Mouse (Mus musculus): ENCODE measurements around the gene Mdk.
A peak's percentile ranks its signal among the peaks of the same experiment; 100 is the strongest.

Gene Mdk

DNA sequence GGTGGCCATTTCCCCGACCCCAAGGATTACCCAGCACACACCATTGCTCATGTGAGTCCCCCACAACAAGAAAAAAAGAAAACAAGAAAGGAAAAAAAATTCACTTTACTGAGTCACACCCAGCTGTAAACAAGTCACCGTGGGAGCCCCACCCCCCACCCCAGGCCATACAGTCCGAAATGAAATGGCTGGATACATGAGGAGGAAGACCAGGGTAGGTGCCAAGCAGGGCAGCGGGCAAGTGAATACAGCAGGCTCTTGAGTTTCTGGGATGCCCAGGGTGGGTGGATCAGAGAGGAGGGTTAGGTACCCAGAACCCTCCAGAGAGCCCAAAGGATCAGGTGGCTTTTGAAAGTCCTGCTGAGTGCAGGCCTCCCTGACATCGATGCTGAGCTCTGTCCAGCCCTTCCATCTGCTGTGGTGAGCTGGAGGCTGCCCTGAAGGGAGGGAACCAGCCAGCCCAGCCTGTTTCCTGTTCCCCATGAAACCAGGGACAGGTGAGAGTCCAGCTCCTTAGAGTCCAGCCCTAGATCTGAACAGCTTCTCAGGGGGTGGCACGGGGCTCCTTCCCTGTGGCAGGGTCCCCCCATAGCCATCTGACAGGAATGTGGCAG, 747 bp upstream of the Mdk start:
- no peak for DNase-seq (ENCODE audit: low spot score)

DNA sequence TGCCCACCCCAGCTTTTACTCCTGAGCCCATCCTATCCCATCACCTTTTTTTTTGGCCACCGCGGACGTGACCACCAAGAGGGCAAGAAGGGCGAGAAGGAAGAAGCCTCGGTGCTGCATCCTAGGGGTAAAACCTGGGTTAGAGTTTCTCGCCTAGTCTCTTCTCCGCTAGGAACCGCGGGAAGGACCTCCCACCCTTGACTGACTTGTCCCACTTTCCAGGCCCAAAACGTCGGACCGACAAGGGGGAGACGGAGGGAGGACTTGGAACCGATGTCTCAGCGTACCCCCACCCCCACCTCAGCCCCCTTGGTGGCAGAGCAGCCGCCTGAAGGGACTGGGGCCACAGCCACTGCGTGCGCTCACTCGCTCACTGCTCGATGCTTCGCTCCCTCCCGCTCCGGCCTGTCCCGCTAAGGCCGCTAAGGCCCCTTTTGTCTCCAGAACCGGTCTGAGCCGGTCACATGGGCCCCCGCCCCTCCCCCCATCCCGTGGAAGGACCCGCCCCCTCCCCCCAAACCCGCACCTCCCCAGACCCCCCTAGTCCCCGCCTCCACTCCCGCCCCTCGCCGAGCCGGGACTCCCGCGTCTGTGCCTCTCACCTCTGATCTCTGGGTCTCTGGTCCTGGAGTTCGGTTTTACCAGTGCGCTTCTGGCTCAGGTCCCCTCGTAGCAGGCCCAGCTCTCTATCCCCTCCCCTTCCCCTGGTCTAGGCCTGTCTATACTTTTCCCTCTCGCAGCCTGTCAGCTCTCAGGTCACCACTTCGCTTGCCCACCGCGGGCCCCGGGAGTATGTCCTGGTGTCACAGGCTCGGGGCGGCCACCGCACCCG, 553 bp downstream of the Mdk start:
- no peak for DNase-seq (ENCODE audit: low spot score)

DNA sequence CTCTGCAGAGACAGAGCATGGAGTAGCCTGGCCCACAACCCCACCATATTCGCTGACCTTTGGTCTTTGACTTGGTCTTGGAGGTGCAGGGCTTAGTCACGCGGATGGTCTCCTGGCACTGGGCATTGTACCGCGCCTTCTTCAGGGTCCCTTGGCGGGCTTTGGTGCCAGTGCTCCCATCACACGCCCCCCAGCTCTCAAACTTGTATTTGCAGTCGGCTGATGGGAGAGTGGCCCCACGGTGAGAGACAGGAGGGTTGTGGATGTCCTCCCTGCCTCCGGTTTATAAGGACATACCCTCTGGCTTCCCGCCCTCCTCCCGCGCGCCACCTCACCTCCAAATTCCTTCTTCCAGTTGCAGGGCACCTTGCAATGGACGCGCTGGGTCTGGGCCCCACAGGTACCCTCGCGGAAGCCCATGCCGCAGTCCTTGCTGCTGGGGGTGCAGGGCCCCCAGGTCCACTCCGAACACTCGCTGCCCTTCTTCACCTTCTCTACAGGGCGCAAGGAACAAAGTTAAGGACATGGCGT, 1.3 kb downstream of the Mdk start:
- no peak for DNase-seq (ENCODE audit: low spot score)

DNA sequence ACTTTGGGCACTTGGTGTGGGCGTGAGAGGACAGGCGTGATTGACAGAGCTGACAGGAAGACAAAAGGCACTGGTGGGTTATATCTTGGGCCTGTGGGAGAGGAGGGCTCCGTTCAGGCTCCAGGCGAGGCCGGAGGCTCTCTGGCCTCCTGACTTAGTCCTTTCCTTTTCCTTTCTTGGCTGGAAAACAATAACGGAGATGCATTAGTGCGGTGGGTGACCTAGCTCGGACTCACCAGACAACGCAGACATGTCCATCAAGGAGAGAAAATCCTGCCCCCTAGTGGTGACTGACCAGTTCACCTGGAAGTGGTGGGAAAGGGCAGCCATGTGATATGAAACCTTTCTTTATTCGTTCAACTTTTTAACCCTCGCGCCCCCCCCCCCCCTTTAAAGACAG, 2.2 kb downstream of the Mdk start:
- DNase-seq (ENCODE audit: low spot score), result no peak

DNA sequence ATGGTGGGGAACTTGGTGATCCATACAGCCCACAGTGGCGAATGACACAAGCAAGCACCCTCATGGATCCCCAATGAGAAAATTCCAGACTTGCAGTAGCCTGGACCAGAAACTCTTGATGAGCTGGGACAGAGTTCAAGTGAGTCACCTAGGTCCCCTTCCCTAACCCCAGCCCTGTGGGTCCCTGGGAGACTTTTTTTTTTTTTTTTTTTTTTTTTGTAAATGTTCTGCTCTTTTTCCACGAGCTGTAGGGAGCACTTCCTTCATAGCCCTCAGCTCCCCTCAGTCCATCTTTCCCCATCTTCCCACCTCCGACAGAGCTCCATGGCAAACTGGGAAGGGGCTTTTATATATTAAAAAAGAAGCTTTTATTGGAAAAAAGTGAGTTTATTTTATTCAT, 2.6 kb downstream of the Mdk start:
- no peak for DNase-seq (ENCODE audit: low spot score)

DNA sequence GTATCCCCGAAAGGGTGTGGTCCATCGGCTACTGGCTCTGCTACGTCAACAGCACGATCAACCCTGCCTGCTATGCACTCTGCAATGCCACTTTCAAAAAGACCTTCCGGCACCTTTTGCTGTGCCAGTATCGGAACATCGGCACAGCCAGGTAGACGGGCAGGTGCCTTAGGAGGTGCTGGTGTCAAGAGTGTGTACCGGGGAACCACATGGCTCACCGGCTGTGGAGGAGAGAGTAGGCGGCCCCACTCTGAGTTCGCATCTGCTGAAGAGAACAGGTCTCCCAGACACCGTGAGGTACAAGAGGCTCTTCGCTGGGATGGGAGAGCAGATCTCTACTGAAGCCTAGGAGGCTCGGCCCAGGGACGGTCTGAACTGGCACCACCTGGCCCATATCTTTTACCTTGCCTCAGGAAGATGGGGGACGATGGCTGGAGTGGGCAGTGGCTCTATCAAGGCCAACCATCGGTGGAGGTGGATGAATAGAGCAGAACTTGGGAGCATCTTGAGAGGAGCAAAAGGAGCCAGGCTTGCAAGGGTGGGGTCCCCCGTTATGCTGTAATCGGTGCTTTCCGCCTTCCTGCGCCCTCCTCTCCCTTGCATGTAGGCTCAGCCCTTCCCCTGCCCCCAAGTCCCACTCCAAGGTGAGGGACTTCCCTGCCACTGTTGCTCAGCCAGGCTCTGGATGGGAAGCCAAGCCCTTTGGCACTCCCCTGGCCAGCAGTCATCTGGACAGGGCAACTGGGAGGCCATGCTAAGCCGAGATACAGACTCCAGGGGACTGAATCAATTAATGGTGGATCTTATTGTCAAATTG, 3.4 kb downstream of the Mdk start:
- DNase-seq (ENCODE audit: low spot score), result no peak

DNA sequence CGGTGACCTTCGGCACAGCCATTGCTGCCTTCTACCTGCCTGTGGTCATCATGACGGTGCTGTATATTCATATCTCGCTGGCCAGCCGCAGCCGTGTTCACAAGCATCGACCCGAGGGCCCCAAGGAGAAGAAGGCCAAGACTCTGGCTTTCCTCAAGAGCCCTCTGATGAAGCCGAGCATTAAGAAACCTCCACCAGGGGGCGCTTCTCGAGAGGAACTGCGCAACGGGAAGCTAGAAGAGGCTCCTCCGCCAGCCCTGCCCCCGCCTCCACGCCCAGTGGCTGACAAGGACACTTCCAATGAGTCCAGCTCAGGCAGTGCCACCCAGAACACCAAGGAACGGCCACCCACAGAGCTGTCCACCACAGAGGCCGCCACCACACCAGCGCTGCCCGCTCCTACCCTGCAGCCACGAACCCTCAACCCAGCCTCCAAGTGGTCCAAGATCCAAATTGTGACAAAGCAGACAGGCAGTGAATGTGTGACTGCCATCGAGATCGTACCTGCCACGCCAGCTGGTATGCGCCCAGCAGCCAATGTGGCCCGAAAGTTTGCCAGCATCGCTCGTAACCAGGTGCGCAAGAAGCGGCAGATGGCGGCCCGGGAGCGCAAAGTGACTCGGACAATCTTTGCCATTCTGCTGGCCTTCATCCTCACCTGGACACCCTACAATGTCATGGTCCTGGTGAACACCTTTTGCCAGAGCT, 4.1 kb downstream of the Mdk start:
- peak; percentile 54 for DNase-seq (ENCODE audit: low spot score)

DNA sequence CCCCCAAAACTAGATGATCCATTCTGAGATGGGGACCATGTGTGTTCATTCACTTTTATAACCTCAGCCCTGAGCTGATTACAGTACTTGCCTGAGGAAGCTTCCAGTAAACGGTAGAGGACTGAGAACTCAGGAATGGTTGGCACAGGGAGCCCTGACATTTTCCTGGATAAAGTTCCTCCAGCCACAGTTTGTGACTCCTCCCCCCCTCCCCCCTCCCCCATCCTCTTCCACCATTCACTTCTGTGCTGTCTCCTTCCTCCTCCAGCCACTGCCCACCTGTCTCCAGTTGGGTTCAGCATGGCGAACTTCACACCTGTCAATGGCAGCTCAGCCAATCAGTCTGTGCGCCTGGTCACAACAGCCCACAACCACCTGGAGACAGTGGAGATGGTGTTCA, 5.1 kb downstream of the Mdk start, which contains the start of gene Chrm4:
TSS of gene Chrm4 (plus strand) at position 301 of the 400 bp plus-strand sequence.
- DNase-seq (ENCODE audit: low spot score), result no peak

DNA sequence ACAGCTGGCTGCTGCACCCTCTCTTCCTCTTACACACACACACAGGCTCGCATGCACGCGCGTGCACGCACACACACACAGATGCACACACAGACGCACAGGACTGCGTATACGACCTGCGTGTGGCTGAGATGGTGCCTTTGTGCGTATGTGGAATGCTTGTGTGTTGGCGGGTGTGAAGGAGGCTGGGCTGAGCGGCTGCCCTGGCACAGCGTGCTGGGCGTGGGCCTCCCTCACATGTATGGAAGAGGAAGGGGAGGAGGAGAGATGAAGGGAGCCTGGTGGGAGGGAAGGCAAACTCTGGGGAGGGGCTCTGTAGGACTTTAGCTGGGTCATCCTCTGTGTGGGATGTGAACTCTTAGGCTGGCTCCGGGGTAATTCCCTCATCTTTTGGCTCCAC, 6.7 kb downstream of the Mdk start:
- no peak for DNase-seq (ENCODE audit: low spot score)

DNA sequence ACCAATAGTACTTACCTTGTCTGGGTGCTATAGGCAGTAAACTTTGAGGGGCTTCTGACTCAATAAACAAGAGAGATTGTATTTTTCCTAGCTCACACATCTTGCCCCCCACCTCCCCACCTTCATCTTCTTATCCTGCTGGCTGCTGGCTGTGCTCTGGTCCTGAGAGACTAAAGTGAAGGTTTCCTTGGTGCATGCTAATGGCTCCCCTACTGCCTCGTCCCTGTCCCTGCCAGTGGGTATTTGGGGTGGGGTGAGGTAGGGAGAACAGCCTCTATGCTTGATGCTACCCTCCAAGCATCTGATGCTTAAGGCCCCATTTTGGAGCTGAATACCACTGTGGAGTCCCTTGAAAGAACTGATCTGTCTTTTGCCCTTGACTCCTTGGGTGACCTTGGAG, 7.4 kb downstream of the Mdk start:
- DNase-seq (ENCODE audit: low spot score), result no peak

DNA sequence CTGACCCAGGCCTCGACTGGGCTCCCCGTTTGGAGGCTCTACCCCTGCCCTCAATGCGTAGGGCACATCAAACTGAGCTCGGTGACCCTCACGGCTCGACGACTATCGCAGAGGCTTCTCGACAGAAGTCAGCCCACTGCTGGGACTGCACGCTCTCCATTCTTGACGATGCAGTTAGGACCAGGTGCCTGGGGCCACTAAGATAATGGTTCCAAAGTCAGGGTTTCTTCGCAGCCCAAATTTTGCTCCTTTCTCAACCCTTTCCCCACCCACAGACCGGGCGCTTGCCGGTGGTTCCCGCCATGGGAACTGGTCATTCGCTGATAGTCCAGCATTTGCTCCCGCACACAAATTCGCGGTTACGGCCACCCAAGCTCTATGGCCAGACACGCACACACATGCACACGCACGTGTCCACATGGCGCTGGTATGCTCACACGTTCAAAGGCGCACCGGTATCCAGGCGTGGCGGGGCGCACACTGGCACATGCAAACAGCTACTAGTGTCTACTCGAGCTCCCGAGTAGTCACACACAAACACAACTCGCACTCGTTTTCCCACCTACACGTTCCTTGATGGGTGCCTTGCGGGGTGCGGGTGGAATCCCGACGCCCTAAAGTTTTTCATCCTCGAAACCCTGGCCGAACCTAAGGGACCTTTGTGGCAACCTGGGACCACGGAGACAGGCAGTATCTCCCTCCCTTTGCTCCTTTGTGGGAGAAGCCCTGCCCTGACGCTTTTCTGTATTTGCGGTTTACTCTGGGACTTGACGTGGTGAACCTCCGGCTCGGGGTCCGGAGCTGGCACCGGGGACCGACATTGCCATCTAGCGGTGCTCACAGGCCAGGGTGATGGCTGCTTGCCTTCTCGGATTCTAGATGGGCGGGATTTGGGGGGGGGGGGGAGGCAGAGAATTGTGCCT, 8.4 kb downstream of the Mdk start:
- DNase-seq (ENCODE audit: low spot score), result no peak

DNA sequence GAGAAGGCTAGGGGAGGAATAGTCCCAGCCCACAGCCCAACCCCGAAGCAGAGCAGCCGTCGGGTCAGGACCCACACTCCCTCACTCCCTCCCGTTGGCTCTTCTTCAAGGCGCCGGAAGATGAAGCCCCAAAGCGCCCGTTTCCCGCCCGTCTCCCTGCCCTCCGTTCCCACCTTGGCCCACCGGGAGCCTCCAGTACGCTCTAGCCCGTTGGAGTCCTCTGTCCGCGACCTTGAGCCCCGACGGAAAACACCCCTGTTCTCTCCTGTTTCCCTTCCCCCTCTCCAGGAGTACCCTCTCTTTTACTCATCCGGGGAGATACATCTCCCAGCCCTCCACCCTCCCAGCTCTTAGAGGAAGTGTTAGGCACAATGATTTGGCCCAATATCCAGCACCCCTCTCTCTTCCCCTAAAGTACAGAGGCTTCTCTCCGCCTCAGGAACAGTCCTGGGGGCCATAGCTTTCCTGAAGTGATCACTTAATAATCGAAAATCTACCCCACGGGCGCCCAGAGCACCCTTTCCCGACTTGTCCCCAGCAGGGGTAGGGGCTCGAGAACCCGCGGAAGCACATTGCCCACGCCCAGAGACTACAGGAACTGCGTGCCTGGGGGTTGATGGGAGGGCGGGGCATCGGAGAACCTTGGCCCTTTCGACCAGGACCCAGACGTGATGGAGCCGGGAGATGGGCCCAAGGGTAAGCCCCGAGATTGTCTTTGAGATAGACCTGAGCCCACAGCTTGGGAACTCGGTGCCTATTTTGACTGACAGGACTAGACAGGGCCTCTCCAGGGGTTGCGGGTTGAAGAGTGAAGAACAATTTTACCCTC, 9.3 kb downstream of the Mdk start:
- DNase-seq (ENCODE audit: low spot score), result no peak

DNA sequence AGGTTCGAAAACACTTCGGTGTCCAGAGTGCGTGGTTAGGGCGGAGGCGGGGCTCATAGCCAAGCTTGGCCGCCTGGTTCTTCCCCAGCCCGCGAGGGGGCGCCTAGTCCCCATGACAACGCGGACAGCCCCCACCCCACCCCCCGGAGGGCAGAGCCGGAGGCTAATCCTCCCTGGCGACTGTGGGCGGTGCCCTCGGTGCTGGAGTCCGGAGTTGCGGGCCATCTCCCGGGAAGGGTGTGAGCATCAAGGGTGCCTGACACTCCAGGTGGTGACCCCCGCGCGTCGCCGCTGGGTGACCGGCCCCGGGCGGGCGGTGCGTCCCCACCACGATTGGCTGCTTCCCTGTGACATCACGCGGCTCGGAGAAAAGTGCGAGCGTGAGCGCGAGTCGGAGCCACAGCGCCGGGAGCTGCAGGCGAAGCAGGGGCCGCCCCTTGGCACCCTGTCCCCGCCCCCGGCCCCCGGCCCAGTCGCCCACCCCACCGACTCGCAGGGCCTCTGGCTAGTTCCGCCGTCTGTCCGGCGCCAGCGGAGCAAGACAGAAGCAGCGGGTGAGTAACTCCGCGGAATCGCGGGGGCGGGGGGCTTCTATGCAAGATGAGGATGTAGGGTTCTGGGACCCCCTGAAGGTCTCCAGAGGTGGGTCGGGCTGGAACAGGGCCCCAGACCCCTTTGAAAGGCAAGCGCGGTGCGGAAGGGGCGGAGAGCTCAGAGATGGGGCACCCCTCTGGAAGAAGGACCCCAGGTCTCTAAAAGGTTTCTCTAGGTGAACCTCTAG, 10.1 kb downstream of the Mdk start:
- DNase-seq (ENCODE audit: low spot score), result peak; percentile 1

DNA sequence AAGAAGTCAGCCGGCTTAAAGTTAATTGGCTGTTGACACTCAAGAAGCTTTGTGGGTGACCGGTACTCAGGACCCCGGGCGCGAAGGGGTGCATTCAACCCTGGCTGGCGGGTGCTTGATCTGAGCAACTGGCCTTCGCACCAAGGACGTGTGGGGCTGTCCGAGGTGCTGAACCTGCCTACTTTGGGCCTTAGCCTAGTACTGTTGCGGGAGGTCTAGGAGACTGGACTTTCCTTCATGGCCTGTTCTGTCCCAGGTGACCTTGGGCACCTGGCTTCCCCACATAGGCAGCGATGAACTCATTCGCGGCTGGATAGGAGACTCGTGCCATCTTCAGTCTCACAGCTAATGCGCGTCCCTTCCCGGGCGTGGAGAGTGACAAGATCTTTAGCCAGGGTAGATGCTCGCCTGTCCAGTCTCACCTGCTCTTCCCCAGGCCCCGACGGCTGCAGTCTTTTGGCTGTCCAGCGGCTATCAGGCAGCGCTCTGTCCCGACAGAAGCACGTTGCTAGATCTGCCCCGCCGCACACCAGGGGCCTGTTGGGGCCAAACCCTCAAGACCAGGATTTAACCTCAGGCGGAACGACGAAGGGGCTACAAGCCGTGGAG, 10.8 kb downstream of the Mdk start:
- DNase-seq (ENCODE audit: low spot score), result no peak

DNA sequence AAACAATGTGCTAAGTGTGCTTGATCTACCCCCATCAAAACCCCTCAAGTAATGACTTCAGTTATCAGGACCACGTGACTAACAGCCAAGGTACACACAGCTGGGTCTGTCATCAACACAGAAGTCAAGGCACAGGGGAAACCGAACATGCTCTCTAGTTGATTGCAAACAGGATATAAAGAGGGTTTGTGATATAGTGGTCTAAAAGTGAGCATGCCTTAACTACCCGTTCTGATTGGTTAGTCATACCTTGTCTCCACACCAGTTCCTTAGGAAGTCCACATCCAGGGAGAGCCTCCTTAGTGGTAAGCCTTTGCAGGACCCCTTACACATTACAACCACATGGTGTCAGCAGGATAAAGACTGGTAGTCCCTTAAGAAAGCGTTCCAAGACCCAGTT, 12.0 kb downstream of the Mdk start:
- no peak for DNase-seq (ENCODE audit: low spot score)

DNA sequence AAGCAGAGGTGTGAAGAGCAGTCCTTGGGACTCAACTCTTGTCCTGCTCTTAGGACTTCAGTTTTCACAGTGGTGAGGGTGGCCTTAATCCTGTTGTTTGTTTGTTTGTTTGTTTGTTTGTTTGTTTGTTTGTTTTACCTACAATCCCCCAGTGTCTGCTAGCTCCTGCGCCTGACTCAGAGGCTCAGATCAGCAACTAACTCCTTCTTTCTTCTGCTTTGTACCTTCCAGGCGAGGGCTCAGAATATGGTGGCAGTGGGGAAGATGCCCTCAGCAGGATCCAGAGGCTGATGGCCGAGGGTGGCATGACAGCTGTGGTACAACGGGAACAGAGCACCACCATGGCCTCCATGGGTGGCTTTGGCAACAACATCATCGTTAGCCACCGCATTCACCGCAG, 15.0 kb downstream of the Mdk start:
- DNase-seq (ENCODE audit: low spot score), result no peak

DNA sequence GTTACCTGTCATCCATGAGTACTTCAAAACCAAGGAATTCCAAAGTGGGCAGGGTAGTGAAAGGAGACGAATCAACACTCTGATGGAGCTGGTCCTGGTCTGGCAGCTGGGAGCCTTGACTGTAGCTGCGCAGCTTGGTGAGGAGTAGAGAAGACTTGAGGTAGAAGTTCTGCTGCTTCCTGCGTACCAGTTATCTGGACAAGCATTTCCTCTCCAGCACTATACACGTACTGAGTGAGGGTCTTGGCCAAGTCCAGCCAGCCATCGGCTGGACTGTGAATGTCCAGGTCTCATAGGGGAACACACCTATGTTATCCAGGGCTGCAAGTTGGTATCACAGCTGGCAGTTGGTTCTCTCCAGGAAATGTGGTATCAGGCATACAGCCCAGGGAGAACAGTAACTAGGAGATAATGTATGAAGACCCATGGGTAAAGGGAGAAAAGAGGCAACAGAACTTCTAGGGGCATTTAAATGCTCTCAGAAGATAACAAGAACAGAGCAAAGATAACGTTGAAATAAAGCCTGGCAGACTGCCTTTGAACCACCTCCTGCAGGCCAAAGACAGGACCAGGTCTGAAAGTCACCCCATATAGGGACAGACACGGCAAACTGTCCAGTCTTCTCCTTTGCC, 15.6 kb downstream of the Mdk start:
- DNase-seq (ENCODE audit: low spot score), result no peak
